Mouse (Mus musculus): ENCODE measurements around the gene Mtcl1. TPM values are rescaled to one million over a fixed set of nuclear protein-coding genes. Genes with fewer than 3 reads are reported as not detected.
"Not testable (repeated sequence)": the region's sequence is repeated elsewhere in the genome, so short reads cannot be mapped to it uniquely, and the experiment has no call there.

The Mtcl1 gene
- polyA plus RNA-seq, 1 experiment from 2014 or later = 1.8 TPM

DNA sequence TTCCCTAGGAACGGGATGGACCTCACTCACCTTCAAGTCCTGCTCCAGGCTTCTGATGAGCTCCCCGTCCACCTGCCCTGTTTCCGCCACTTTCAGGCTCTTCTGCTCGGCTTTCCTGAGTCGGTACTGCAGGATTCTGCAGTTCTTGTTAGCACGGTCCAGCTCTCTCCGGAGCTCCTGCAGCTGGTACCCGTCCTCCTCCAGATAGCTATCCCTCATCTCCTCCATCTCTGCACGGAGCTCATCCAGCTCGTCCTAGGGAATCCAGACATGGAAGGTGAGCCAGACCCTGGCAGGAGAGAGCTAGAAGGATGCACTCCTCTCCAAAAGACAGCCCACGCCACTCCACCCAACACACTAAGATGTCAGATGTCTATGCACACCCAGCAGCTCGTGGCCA lies 11.4 kb downstream of the Mtcl1 start:
- DNase-seq (ENCODE audit: low spot score) (no peak), ATAC-seq (ENCODE audit: low FRiP score, low TSS enrichment) (no peak)
- 87% methylated on average over 12 of the region's 12 CpGs for WGBS

GRCm38 (mm10) chr17:66436811-66437210 lies 12.7 kb downstream of the Mtcl1 start:
- DNase-seq (ENCODE audit: low spot score) (no peak), ATAC-seq (ENCODE audit: low FRiP score, low TSS enrichment) (no peak)
- TF ChIP-seq EP300 (optimal IDR thresholded peaks at IDR 0.05) = no peak
- TF ChIP-seq CTCF (IDR thresholded peaks at IDR 0.05; ENCODE audit: low read depth) = no peak
- Histone ChIP-seq H3K36me3 (ENCODE audit: control insufficient read depth, insufficient read depth, low read length) (no peaks in the 10 kb centered on the region; the same call in 1 of the 2 replicates), H3K27me3 (ENCODE audit: control insufficient read depth, insufficient read depth, low read length) (no peaks in the 10 kb centered on the region), H3K9ac (ENCODE audit: low read length) (no peak overlapping the region), H3K4me1 (replicated peaks; ENCODE audit: control insufficient read depth, insufficient read depth) (no peaks in the 10 kb centered on the region), H3K27ac (replicated peaks) (no peak overlapping the region), H3K4me3 (ENCODE audit: low read depth, low read length) (no peak overlapping the region), H3K9me3 (ENCODE audit: control insufficient read depth, low read length) (no peaks in the 10 kb centered on the region), H3K4me2 (replicated peaks; ENCODE audit: low read depth) (no peak overlapping the region)
- WGBS = 61% methylated on average over 8 of the region's 8 CpGs

More for the DNA sequence above, 11.4 kb downstream of the Mtcl1 start:
- H3K4me3 ChIP-seq (ENCODE audit: low read depth, low read length) = no peak overlapping the region
- H3K9ac ChIP-seq (ENCODE audit: low read length) = no peak overlapping the region
- TF ChIP-seq CTCF (IDR thresholded peaks at IDR 0.05; ENCODE audit: low read depth) = no peak
- no peak overlapping the region for H3K27ac ChIP-seq (replicated peaks)
- H3K4me1 ChIP-seq (replicated peaks; ENCODE audit: control insufficient read depth, insufficient read depth) = no peaks in the 10 kb centered on the region
- H3K36me3 ChIP-seq (ENCODE audit: control insufficient read depth, insufficient read depth, low read length) = no peaks in the 10 kb centered on the region; the same call in 1 of the 2 replicates
- no peaks in the 10 kb centered on the region for H3K9me3 ChIP-seq (ENCODE audit: control insufficient read depth, low read length)
- H3K27me3 ChIP-seq (ENCODE audit: control insufficient read depth, insufficient read depth, low read length) = no peaks in the 10 kb centered on the region
- H3K4me2 ChIP-seq (replicated peaks; ENCODE audit: low read depth) = no peak overlapping the region

GRCm38 (mm10) chr17:66435982-66436381 lies 13.6 kb downstream of the Mtcl1 start:
- H3K27me3 ChIP-seq (ENCODE audit: control insufficient read depth, insufficient read depth, low read length) = no peaks in the 10 kb centered on the region
- H3K27ac ChIP-seq (replicated peaks) = no peak overlapping the region
- WGBS = 94% methylated on average over 15 of the region's 15 CpGs
- H3K9me3 ChIP-seq (ENCODE audit: control insufficient read depth, low read length) = no peaks in the 10 kb centered on the region
- H3K36me3 ChIP-seq (ENCODE audit: control insufficient read depth, insufficient read depth, low read length) = no peaks in the 10 kb centered on the region; the same call in 1 of the 2 replicates
- H3K4me3 ChIP-seq (ENCODE audit: low read depth, low read length) = no peak overlapping the region
- H3K9ac ChIP-seq (ENCODE audit: low read length) = no peak overlapping the region
- ATAC-seq (ENCODE audit: low FRiP score, low TSS enrichment) = no peak
- no peak overlapping the region for H3K4me2 ChIP-seq (replicated peaks; ENCODE audit: low read depth)
- no peak for TF ChIP-seq CTCF (IDR thresholded peaks at IDR 0.05; ENCODE audit: low read depth)
- no peak for DNase-seq (ENCODE audit: low spot score)
- H3K4me1 ChIP-seq (replicated peaks; ENCODE audit: control insufficient read depth, insufficient read depth) = no peaks in the 10 kb centered on the region

GRCm38 (mm10) chr17:66435007-66435406 lies 14.5 kb downstream of the Mtcl1 start:
- no peaks in the 10 kb centered on the region for H3K27me3 ChIP-seq (ENCODE audit: control insufficient read depth, insufficient read depth, low read length)
- no peak overlapping the region for H3K9ac ChIP-seq (ENCODE audit: low read length)
- H3K4me1 ChIP-seq (replicated peaks; ENCODE audit: control insufficient read depth, insufficient read depth) = no peaks in the 10 kb centered on the region
- no peak overlapping the region for H3K4me2 ChIP-seq (replicated peaks; ENCODE audit: low read depth)
- H3K4me3 ChIP-seq (ENCODE audit: low read depth, low read length) = no peak overlapping the region
- ATAC-seq (ENCODE audit: low FRiP score, low TSS enrichment) = no peak
- H3K27ac ChIP-seq (replicated peaks) = no peak overlapping the region
- 88% methylated on average over 14 of the region's 14 CpGs for WGBS
- TF ChIP-seq EP300 (optimal IDR thresholded peaks at IDR 0.05) (no peak), CTCF (IDR thresholded peaks at IDR 0.05; ENCODE audit: low read depth) (no peak)
- H3K9me3 ChIP-seq (ENCODE audit: control insufficient read depth, low read length) = no peaks in the 10 kb centered on the region
- DNase-seq (ENCODE audit: low spot score) = no peak
- H3K36me3 ChIP-seq (ENCODE audit: control insufficient read depth, insufficient read depth, low read length) = no peaks in the 10 kb centered on the region; the same call in 1 of the 2 replicates

DNA sequence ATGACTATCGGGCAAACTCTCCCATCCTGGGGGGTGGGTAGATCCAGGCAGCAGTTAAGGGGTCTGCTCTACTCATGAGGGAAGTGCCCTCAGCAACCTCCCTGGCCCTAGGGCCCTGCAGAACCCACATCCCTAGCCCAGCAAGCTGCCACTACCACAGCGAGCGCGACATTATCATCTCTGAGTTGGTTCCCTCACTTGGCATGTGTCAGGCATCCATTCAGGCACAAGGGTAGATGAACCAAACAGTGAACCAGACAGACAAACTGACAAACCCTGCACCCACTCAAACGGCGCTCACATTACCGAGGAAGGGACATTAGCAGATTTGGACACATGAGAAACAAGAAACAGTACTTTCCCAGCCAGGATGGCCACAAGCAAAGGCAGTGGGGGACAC lies 15.0 kb downstream of the Mtcl1 start:
- WGBS = 90% methylated on average over 7 of the region's 7 CpGs
- H3K4me2 ChIP-seq (replicated peaks; ENCODE audit: low read depth) = no peak overlapping the region
- H3K4me1 ChIP-seq (replicated peaks; ENCODE audit: control insufficient read depth, insufficient read depth) = no peaks in the 10 kb centered on the region
- H3K9me3 ChIP-seq (ENCODE audit: control insufficient read depth, low read length) = no peaks in the 10 kb centered on the region
- ATAC-seq (ENCODE audit: low FRiP score, low TSS enrichment) (no peak), DNase-seq (ENCODE audit: low spot score) (no peak)
- TF ChIP-seq CTCF (IDR thresholded peaks at IDR 0.05; ENCODE audit: low read depth) (no peak), EP300 (optimal IDR thresholded peaks at IDR 0.05) (no peak)
- no peak overlapping the region for H3K4me3 ChIP-seq (ENCODE audit: low read depth, low read length)
- no peaks in the 10 kb centered on the region; the same call in 1 of the 2 replicates for H3K36me3 ChIP-seq (ENCODE audit: control insufficient read depth, insufficient read depth, low read length)
- H3K27me3 ChIP-seq (ENCODE audit: control insufficient read depth, insufficient read depth, low read length) = no peaks in the 10 kb centered on the region
- no peak overlapping the region for H3K9ac ChIP-seq (ENCODE audit: low read length)
- H3K27ac ChIP-seq (replicated peaks) = no peak overlapping the region

DNA sequence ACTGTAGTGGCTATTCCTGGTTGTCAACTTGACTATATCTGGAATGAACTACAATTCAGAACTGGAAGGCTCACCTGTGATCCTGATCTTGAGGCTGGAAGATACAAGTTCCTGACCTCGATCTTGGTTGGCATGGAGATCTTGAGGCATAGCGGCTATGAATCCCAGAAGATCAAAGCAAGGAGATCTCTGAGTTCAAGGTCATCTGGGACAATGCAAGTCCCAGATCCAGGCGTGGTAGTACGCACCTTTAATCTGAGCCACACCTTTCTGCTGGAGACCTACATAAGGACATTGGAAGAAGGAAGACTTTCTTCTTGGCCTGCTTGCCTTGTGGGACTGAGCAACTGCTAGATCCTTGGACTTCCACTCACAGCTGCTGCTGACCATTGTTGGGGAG lies 24.9 kb downstream of the Mtcl1 start:
- not testable (repeated sequence) for H3K4me1 ChIP-seq (replicated peaks; ENCODE audit: control insufficient read depth, insufficient read depth); H3K27ac ChIP-seq (replicated peaks); H3K9ac ChIP-seq (ENCODE audit: low read length); DNase-seq (ENCODE audit: low spot score); H3K4me3 ChIP-seq (ENCODE audit: low read depth, low read length); H3K4me2 ChIP-seq (replicated peaks; ENCODE audit: low read depth); ATAC-seq (ENCODE audit: low FRiP score, low TSS enrichment); H3K36me3 ChIP-seq (ENCODE audit: control insufficient read depth, insufficient read depth, low read length); H3K9me3 ChIP-seq (ENCODE audit: control insufficient read depth, low read length); H3K27me3 ChIP-seq (ENCODE audit: control insufficient read depth, insufficient read depth, low read length)
- 83% methylated on average over 4 of the region's 4 CpGs for WGBS

All from stomach, postnatal 0 days (tissue).